Mouse (Mus musculus): ENCODE measurements around the gene Gm10352. TPM values are rescaled to one million over a fixed set of nuclear protein-coding genes. Genes with fewer than 3 reads are reported as not detected.
"Not testable (repeated sequence)": the region's sequence is repeated elsewhere in the genome, so short reads cannot be mapped to it uniquely, and the experiment has no call there.

The Gm10352 gene
- not detected for polyA plus RNA-seq (2017; shearing (Covaris generic))

DNA sequence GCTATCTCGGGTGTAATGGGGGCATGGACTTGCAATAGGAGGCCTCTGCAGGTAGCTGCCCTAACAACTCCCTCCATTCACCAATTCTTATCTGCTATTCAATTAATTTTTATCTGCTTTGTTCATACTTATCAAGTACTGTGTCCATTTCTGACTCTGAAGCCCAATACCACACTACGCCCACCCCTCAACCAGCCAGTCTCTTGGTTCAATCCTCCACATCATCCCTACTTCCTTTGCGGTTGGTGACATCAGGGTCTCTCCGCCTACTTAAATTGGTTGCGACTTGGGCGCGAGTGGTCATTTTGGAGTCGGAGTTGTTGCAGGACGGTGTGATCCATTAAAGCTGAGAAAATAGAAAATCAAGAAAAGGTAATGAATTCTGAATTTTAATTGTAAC, at the start of gene Gm10352:
Gene Gm10352 (plus strand): TSS at position 301 of the 400 bp plus-strand sequence.
- not testable (repeated sequence) for ATAC-seq

DNA sequence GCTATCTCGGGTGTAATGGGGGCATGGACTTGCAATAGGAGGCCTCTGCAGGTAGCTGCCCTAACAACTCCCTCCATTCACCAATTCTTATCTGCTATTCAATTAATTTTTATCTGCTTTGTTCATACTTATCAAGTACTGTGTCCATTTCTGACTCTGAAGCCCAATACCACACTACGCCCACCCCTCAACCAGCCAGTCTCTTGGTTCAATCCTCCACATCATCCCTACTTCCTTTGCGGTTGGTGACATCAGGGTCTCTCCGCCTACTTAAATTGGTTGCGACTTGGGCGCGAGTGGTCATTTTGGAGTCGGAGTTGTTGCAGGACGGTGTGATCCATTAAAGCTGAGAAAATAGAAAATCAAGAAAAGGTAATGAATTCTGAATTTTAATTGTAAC, 31.5 kb downstream of the Gm10352 start, which contains the start of gene Gm29289:
Gene Gm29289 (plus strand): TSS at position 301 of the 400 bp plus-strand sequence.
- ATAC-seq = not testable (repeated sequence)

Other genes starting within 250 kb of the Gm10352 start
- gene Sry, start 237.3 kb upstream of the Gm10352 start, polyA plus RNA-seq (2017; shearing (Covaris generic)) = not detected
- not detected for gene H2al2b, start 180.3 kb upstream of the Gm10352 start, polyA plus RNA-seq (2017; shearing (Covaris generic))
- gene Gm4064, start 104.8 kb upstream of the Gm10352 start, polyA plus RNA-seq (2017; shearing (Covaris generic)) = not detected
- not detected for gene Rbmy, start 70.3 kb upstream of the Gm10352 start, polyA plus RNA-seq (2017; shearing (Covaris generic))
- not detected for gene Gm10256, start 70.3 kb upstream of the Gm10352 start, polyA plus RNA-seq (2017; shearing (Covaris generic))
- gene Gm29289, start 31.6 kb downstream of the Gm10352 start, polyA plus RNA-seq (2017; shearing (Covaris generic)) = not detected